Mouse (Mus musculus) c-Kit-positive CD71-positive TER-119-negative erythroid progenitor cells, embryonic 14.5 days (primary cell): Measurements from ENCODE around the gene Pbx3.

Source experiments
- DNase-seq: peaks from one replicate; pipeline ENCODE4 v3.0.0-alpha.2; 2013; ENCODE audit warnings: low read depth

The Pbx3 gene

GRCm38 (mm10) chr2:34221477-34221876 is 151.5 kb downstream of the Pbx3 start:
- no peak for DNase-seq

- DNase-seq = no peak
These were observed 153.8 kb downstream of the Pbx3 start for GRCm38 (mm10) chr2:34219150-34219549.

- no peak for DNase-seq
These were observed 155.3 kb downstream of the Pbx3 start for GRCm38 (mm10) chr2:34217596-34217995.

- DNase-seq = no peak
These were observed 157.4 kb downstream of the Pbx3 start for GRCm38 (mm10) chr2:34215496-34215895.

GRCm38 (mm10) chr2:34212418-34212817 is 160.5 kb downstream of the Pbx3 start:
- no peak for DNase-seq

- no peak for DNase-seq
These were observed 168.1 kb downstream of the Pbx3 start for GRCm38 (mm10) chr2:34204797-34205196.

GRCm38 (mm10) chr2:34204325-34204724 is 168.6 kb downstream of the Pbx3 start:
- DNase-seq = no peak

GRCm38 (mm10) chr2:34193870-34194820 is 178.8 kb downstream of the Pbx3 start:
- DNase-seq = no peak

GRCm38 (mm10) chr2:34193276-34193675 is 179.7 kb downstream of the Pbx3 start:
- no peak for DNase-seq

- no peak for DNase-seq
These were observed 185.6 kb downstream of the Pbx3 start for GRCm38 (mm10) chr2:34187366-34187765.

- DNase-seq = no peak
These were observed 191.3 kb downstream of the Pbx3 start for GRCm38 (mm10) chr2:34181600-34181999.

- no peak for DNase-seq
These were observed 193.6 kb downstream of the Pbx3 start for GRCm38 (mm10) chr2:34179299-34179698.

- DNase-seq = no peak
These were observed 194.3 kb downstream of the Pbx3 start for GRCm38 (mm10) chr2:34178653-34179052.

- DNase-seq = no peak
These were observed 202.5 kb downstream of the Pbx3 start for GRCm38 (mm10) chr2:34170424-34170823.

- no peak for DNase-seq
These were observed 203.3 kb downstream of the Pbx3 start for GRCm38 (mm10) chr2:34169626-34170025.

GRCm38 (mm10) chr2:34168191-34168590 is 204.8 kb downstream of the Pbx3 start:
- no peak for DNase-seq

GRCm38 (mm10) chr2:34162484-34162883 is 210.5 kb downstream of the Pbx3 start:
- DNase-seq = no peak

GRCm38 (mm10) chr2:34157746-34158145 is 215.2 kb downstream of the Pbx3 start:
- DNase-seq = no peak

GRCm38 (mm10) chr2:34154833-34155232 is 218.1 kb downstream of the Pbx3 start:
- DNase-seq = no peak

- no peak for DNase-seq
These were observed 219.6 kb downstream of the Pbx3 start for GRCm38 (mm10) chr2:34153336-34153735.

GRCm38 (mm10) chr2:34150560-34150959 is 222.4 kb downstream of the Pbx3 start:
- DNase-seq = no peak

- DNase-seq = no peak
These were observed 224.7 kb downstream of the Pbx3 start for GRCm38 (mm10) chr2:34148214-34148613.

GRCm38 (mm10) chr2:34147476-34147875 is 225.5 kb downstream of the Pbx3 start:
- DNase-seq = no peak

GRCm38 (mm10) chr2:34147036-34147435 is 225.9 kb downstream of the Pbx3 start:
- DNase-seq = no peak
